Mouse (Mus musculus) T-helper 17 cell (primary cell): ENCODE data around the gene Tspan9.

Experiments
- in situ Hi-C, 2 experiments: fragments of 300-600 bp; cut with MboI, MseI; formaldehyde crosslinking; loops; 1 replicate in 1 of 2; 2 replicates in 1 of 2; pipeline ENCODE4 v1.15.1; 2025; ENCODE audit warnings: high pct_unique_total_duplicates in 2 of 2

Tspan9 gene

GRCm38 (mm10) chr6:128020521-128021057 lies 122.8 kb downstream of the Tspan9 start:
- in situ Hi-C loops, result no loop called here

DNA sequence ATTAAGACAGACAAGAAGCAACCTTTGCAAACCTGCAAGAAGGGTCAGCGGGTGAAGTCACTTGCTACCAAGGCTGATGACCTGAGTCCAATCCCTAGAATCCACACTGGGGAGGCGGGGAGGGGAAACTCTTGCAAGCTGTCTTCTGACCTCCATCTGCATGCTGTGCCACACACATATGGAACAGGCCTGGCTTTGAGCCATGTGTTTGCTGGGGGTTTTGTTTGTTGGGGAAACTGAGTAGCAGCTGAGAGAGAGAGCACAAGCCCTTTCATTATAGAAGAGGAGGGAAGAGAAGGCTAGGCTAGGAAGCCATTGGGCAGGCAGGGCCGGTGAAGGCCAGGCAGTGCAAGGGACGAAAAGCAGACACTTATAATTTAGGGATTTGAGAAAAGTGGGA lies 123.3 kb downstream of the Tspan9 start:
- in situ Hi-C loops, result no loop called here

DNA sequence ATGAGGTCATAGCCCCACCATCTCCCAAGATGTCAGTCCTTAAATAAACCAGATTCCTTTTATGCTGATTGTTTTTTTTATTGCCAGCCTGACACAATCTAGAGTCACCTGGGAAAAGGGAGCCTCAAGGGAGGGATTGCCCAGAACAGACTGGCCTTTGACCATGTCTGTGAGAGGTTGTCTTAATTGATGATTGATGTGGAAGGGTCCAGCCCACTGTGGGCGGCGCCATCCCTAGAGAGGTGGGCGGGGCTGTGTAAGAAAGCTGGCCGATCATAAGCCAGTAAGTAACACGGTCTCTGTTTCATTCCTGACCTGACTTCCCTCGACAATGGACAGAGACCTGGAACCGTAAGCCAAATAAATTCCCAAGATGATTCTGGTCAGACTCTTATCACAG lies 124.3 kb downstream of the Tspan9 start:
- in situ Hi-C loops, result no loop called here

DNA sequence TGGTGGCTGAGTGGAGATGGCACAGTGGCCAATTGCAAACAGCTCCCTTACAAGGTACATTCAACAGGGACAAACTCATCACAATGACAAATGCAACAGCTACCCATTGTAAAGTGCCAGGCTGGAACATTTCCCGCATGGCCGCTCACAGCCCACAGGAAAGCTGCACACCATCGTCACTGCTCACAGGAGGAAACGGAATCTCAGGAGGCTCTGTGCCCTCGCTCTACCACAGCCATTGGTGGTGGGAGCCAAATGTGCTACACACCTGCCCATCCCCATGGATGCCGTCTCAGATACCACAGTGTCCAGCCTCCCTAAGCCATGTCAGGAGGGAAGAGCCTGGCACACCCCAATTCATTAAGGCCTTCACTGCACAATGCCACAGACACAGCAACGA lies 128.1 kb downstream of the Tspan9 start:
- in situ Hi-C loops, result no loop called here

DNA sequence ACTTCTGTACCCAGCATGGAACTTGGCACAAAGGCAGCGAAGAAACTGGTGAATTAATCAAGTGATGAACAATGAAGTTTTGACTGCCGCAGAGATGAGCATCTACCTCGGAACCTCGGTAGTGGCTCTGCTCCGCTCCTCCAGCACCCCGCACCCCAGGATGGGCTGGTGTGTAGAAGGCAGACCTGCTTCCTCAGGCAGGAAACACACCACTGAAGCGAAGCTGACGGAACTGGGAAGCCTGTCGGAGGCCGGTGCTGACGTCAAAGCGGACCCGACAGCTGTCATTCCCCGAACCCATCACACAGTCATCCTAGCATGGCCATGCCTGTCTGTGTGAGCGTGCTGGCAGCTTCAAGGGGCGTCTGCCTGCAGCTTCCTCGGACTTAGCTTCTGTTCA lies 131.6 kb downstream of the Tspan9 start:
- in situ Hi-C loops, result no loop called here

GRCm38 (mm10) chr6:128011071-128011477 lies 132.3 kb downstream of the Tspan9 start:
- in situ Hi-C loops, result no loop called here

- in situ Hi-C loops, result no loop called here
Measured at GRCm38 (mm10) chr6:128010135-128010971, 133.0 kb downstream of the Tspan9 start.

GRCm38 (mm10) chr6:128007982-128008562 lies 135.3 kb downstream of the Tspan9 start:
- in situ Hi-C loops, result no loop called here

- in situ Hi-C loops, result no loop called here
Measured at GRCm38 (mm10) chr6:128007241-128007701, 136.1 kb downstream of the Tspan9 start.

- in situ Hi-C loops, result no loop called here
Measured at GRCm38 (mm10) chr6:128006156-128006555, 137.2 kb downstream of the Tspan9 start.

- in situ Hi-C loops, result no loop called here
Measured at GRCm38 (mm10) chr6:128004544-128004943, 138.8 kb downstream of the Tspan9 start.

DNA sequence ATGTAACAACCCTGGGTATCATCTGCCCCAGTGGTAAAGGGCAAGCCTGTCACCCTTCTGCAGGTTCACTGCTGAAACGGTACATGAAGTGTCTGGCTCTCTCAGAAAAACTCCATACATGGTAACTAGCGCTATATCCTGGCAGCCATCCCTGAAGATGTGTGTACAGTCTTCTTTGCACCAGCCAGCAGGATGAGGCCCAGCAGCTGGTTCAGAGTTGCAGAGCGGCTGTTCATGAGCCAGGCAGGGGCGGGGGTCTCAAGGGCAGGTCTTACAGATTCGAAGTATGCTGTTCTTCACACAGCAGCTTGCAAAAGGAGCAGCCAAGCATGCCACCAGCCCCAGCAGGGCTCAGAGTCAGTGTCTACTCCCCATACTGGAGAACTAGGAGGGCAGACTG lies 139.9 kb downstream of the Tspan9 start:
- in situ Hi-C loops, result no loop called here

GRCm38 (mm10) chr6:128002667-128003066 lies 140.7 kb downstream of the Tspan9 start:
- in situ Hi-C loops, result no loop called here

DNA sequence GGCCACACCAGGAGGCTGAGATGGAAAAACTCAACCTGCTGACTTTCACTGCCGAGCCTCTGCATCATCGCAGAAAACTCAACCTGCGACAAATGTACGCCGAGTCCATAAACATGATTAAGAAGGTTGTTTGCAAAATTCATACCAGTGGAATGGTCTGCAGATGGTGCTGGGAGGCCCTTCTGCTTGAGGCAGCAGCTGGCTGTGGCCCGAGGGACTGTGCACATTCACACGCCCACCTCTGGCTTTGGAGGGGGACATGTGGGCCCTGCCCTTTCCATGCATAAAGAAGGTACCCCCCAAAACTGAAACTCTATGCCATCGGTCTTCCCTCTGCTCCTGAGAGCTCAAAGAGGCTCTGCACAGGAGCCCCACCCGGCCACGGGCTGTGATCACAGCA lies 141.3 kb downstream of the Tspan9 start:
- in situ Hi-C loops, result no loop called here

DNA sequence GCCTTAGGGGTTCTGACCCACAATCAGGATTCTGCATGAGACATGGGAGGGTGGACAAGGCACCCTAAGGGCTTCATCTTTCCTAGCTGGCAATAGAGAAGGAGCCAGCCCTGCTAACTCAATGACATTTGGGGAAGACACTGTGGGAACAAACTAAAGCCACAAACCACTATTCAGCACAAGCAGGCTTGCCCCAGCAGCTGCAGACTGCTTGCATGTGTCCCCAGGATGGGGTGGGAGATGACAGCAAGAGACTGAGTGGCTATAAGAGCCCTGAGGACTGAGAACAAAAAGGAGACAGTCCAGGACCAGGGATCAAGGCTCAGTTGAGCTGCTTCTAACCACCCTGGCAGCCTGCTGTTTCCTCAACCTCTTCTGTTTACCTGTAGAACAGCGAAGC lies 141.8 kb downstream of the Tspan9 start:
- in situ Hi-C loops, result no loop called here

DNA sequence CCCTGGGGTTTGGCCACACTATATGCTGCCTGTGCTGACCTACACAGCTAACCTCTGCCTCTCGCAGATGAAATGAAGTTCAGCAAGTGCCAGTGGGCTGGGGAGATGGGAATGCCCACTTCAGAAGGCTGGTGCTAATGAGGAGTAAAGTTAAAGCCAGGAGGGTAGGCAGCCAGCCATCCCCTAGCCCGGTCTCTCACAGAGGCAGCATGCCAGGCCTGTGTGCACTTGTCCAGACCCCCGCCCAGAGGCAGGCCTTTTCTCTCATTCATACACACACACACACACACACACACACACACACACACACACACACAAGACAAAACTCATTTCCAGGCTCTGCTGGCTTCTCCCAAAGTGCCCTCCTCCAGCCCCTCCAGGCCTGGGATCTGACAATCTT lies 142.6 kb downstream of the Tspan9 start:
- in situ Hi-C loops, result no loop called here

GRCm38 (mm10) chr6:127999118-127999517 lies 144.3 kb downstream of the Tspan9 start:
- in situ Hi-C loops, result no loop called here

GRCm38 (mm10) chr6:127996928-127997327 lies 146.5 kb downstream of the Tspan9 start:
- in situ Hi-C loops, result no loop called here

DNA sequence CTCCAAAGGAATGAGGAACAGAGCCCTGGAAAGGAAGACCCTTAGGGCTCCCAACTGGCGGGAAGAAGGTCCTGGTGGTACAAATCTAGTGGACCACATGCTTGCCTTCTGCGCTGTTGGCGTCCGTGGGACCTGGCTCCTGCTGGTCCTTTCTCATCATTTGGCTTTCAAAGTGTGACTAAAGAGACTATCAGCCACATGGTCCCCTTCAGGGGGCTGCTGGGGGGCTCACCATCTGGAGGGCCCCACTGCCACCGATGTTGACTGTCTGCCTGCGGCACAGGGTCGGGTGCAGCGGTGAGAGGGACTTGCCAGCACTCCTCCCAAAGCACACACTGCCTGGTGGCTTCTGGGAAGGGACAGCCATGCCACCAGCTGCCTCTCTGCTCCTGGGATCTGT lies 150.4 kb downstream of the Tspan9 start:
- in situ Hi-C loops, result no loop called here

DNA sequence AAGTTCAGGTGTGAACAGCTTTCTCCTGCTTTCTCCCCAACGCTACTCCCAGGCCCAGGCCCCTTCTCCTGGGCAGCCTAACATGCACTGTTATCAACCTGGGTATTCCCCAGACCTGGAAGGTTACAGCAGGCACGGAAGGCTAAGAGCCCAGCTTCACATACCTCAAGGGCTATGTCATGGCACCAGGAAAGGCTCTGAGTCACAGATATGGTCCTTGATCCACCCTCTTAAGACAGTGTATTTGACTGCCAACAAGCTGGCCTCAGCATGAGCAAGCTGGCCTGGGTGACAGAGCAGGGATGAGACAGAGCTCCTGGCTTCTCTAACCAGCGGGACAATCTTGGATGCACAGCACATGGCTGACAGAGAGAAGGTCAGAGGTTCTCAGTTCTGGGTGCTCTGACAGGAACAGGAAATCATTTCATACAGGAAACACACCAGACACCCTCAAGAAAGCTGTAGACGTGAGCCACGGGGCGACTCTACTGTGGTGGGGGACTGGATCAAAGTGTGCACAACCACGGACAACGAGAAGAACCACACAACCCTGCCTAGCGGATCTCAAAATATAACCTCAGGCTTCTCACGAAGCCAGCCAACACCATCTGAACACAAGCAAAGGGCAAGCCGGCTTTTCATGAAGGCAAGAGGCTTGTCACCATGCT lies 151.8 kb downstream of the Tspan9 start:
- in situ Hi-C loops, result no loop called here

DNA sequence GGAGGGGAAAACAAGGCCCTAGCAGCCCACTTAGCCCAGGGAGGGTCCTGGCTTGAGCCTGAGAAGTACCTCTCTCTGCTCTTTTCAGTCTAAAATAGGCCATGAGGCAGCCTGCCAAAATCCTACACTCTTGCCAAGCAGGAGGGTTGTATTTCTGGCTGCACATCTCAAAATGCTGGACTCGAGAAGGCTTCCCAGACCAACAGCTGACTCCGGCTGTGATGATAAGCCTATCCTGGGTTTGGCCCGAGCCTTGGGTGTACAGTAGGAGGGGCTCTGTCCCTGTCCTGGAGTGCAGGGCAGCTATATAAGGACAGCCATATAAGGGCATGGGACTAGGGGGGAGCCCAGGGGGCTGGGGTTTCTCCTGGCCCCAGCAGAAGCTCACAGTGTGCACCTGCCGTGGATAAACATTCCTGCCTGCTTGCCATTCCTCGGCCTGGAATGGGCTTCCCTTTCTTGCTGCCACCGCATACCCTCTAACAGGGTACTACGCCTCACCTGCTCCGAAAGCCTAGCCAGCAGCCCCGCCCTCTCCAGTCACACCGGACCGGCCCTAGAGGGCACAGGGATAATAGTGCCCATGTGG lies 153.7 kb downstream of the Tspan9 start:
- in situ Hi-C loops, result no loop called here

- in situ Hi-C loops, result no loop called here
Measured at GRCm38 (mm10) chr6:127988944-127989494, 154.4 kb downstream of the Tspan9 start.
